Mouse (Mus musculus): ENCODE measurements around the gene Myo6. TPM values are rescaled to one million over a fixed set of nuclear protein-coding genes. Genes with fewer than 3 reads are reported as not detected.

Gene Myo6
- polyA plus RNA-seq, 1 experiment from 2014 or later = 12.1 TPM

DNA sequence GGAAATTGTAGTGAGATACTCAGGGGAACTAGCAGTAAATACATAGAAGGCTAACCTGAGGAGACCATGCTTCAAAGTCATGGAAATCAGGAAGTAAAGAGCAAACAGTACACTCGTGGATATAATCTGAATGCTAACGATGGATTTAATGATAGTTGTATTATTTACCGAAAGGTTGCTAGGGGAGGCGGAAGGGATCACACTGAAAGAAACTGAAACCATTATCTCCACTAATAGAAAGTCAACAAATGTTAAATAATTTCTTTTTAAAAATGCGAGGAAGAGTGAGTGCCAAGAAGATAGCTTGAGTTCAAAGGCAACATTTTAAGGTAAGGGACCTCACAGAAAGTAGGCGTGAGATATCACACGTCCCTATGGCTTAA is 186.5 kb downstream of the Myo6 start:
- no peak for ATAC-seq (ENCODE audit: insufficient number of reproducible peaks, low FRiP score, low TSS enrichment, low read depth)
- H3K4me2 ChIP-seq = no peak overlapping the region
- 69% methylated on average over 7 of the region's 7 CpGs for WGBS

DNA sequence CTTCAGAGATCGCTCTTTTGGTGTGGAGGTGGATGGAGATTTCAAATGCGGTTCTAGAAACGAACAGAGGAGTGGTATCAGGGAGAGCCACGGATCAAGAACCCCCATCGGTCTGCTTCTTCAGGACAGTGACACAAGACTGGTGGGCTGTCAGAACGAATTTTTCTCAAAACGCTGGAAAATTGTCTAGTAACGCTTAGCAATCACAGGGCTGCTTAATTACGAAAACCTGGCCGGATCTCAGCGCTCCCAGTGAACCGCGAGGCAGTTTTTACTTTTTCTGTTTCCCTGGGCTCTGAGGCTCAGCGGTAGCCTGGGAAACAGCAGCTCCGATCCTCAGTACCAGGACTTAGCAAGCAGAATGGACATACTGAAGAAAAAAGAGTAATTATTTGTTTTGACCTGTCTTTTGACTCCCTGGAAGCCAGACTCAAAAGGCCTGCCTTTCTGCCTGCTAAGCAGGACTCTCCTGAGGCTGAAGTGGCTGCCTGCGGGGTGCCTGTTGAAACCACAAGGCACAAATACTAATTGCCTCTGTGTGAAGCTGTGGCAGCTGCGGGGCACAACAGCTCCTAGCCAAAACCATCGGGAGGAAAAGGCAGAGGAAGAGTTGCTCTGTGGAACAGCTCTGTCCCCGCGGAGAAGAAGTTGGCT is 187.0 kb downstream of the Myo6 start:
- WGBS = 40% methylated on average over 20 of the region's 20 CpGs
- no peak for ATAC-seq (ENCODE audit: insufficient number of reproducible peaks, low FRiP score, low TSS enrichment, low read depth)
- H3K4me2 ChIP-seq = peak overlapping the region; percentile 33; the same call in 1 of the 2 replicates

More for the DNA sequence above, 186.5 kb downstream of the Myo6 start:
- no peaks in the 10 kb centered on the region for H3K4me1 ChIP-seq
- no peaks in the 10 kb centered on the region for H3K27me3 ChIP-seq
- H3K36me3 ChIP-seq = no peaks in the 10 kb centered on the region
- no peaks in the 10 kb centered on the region for H3K9me3 ChIP-seq
- no peak overlapping the region for H3K9ac ChIP-seq
- no peak overlapping the region for H3K4me3 ChIP-seq
- no peak overlapping the region for H3K27ac ChIP-seq

DNA sequence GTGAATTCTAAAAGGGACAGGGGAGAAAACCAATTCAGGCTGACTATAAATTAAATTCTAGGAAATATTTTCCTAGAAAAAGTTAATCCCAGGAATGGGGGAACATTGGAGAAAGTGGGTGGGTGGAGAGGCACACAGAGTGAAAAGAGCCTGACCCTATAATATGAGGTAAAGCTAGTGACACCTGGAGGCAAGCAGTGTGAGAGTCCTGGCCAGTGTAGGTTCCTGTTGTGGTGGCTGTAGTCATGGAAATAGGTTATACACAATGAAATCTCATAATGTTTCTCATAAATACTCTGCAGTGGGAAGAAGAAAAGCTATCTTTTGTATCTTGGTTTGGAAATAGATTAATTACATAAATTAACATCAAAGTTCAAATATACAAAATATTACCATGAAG is 195.2 kb downstream of the Myo6 start:
- no peak overlapping the region for H3K27ac ChIP-seq
- no peaks in the 10 kb centered on the region for H3K4me1 ChIP-seq
- H3K27me3 ChIP-seq = no peaks in the 10 kb centered on the region
- no peak overlapping the region for H3K9ac ChIP-seq
- H3K9me3 ChIP-seq = no peaks in the 10 kb centered on the region
- no peak overlapping the region for H3K4me3 ChIP-seq
- no peaks in the 10 kb centered on the region for H3K36me3 ChIP-seq
- no peak overlapping the region for H3K4me2 ChIP-seq
- no peak for ATAC-seq (ENCODE audit: insufficient number of reproducible peaks, low FRiP score, low TSS enrichment, low read depth)

More for the DNA sequence above, 187.0 kb downstream of the Myo6 start:
- no peaks in the 10 kb centered on the region for H3K27me3 ChIP-seq
- H3K9ac ChIP-seq = no peak overlapping the region
- H3K4me3 ChIP-seq = no peak overlapping the region
- H3K27ac ChIP-seq = no peak overlapping the region
- no peaks in the 10 kb centered on the region for H3K4me1 ChIP-seq
- no peaks in the 10 kb centered on the region for H3K36me3 ChIP-seq
- H3K9me3 ChIP-seq = no peaks in the 10 kb centered on the region

Other genes starting within 250 kb of the Myo6 start
- gene Filip1, start 152.2 kb upstream of the Myo6 start, polyA plus RNA-seq (2015; fragmentation: Nextera tagmentation; extraction: Ambion mirVana) = 8.4 and 10.1 TPM in 2 replicates
- 40.1 and 48.3 TPM in 2 replicates for gene Senp6, start 98.1 kb upstream of the Myo6 start, polyA plus RNA-seq (2015; fragmentation: Nextera tagmentation; extraction: Ambion mirVana)

All from limb, embryonic 15.5 days (tissue).